Mouse (Mus musculus) ES-Bruce4 (cell line): ENCODE measurements around the gene Ano6. TPM values are rescaled to one million over a fixed set of nuclear protein-coding genes. Genes with fewer than 3 reads are reported as not detected.

Experiments
- H3K27ac ChIP-seq: 2 replicates; pipeline ENCODE4 v1.5.1; 2012; ENCODE audit warnings: low read length, inconsistent platforms; ENCODE audit not compliant: insufficient read depth
- H3K27me3 ChIP-seq: 2 replicates; pipeline ENCODE4 v1.6.1; 2012; ENCODE audit warnings: mild to moderate bottlenecking, low read length, inconsistent platforms; ENCODE audit not compliant: control insufficient read depth, poor library complexity, insufficient read depth, severe bottlenecking
- H3K36me3 ChIP-seq: 2 replicates; pipeline ENCODE4 v1.6.1; 2012; ENCODE audit warnings: inconsistent platforms, mild to moderate bottlenecking, low read length, moderate library complexity; ENCODE audit not compliant: control insufficient read depth, poor library complexity, insufficient read depth, severe bottlenecking
- H3K4me1 ChIP-seq: one replicate; pipeline ENCODE4 v1.8.1; 2011; ENCODE audit warnings: low read length; ENCODE audit not compliant: control insufficient read depth, insufficient read depth
- H3K4me3 ChIP-seq: 2 replicates; pipeline ENCODE4 v1.5.1; 2011; ENCODE audit warnings: low read depth, mild to moderate bottlenecking, low read length
- H3K9ac ChIP-seq: 2 replicates; pipeline ENCODE4 v1.6.1; 2012; ENCODE audit warnings: low read depth, mild to moderate bottlenecking, inconsistent platforms; ENCODE audit not compliant: poor library complexity, severe bottlenecking
- H3K9me3 ChIP-seq: replicated peaks from 2 replicates; pipeline ENCODE4 v1.6.1; 2012; ENCODE audit warnings: mild to moderate bottlenecking, low read length, inconsistent platforms; ENCODE audit not compliant: control insufficient read depth, poor library complexity, insufficient read depth, severe bottlenecking
- CTCF ChIP-seq: IDR thresholded peaks from one replicate; pipeline ENCODE4 v1.8.1; 2011; ENCODE audit warnings: low read depth, low read length
- EP300 ChIP-seq: IDR thresholded peaks from 2 replicates; pipeline ENCODE4 v1.6.1; 2011; ENCODE audit warnings: low read depth, low read length; ENCODE audit not compliant: insufficient read depth
- POLR2A ChIP-seq: IDR thresholded peaks from one replicate; pipeline ENCODE4 v1.8.1; 2011; ENCODE audit warnings: low read length; ENCODE audit not compliant: insufficient read depth
- polyA plus RNA-seq: library from polyadenylated mRNA; stranded (reverse); fragments of >200 nt; gene quantifications from 2 replicates; pipeline ENCODE4 v1.2.4, GENCODE M21; 2011; ENCODE audit warnings: low read depth; ENCODE audit not compliant: missing spikeins, insufficient read depth, insufficient read length

Gene Ano6
- polyA plus RNA-seq, 1 experiment, result 42.5 TPM

DNA sequence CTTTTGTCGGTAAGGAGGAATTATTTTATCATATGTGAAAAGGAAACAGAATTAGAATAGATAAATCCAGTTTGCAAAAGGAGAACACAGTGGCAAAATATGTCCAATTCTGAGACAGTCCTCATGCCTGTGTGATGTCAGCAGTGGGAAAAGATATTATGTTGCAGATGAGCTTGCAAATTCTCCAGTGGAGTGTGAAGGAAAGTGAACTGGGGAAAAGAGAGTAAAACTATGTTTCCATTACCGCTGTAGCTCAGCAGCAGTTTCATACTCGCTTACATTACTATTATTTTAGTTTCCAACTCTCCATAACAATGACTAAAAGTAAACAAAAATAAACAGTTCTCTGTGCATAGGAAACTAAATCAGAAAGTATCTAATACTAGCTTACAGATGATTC, 229.8 kb downstream of the Ano6 start:
- Histone ChIP-seq H3K27me3 (no peaks in the 10 kb centered on the region), H3K4me1 (no peaks in the 10 kb centered on the region), H3K36me3 (no peaks in the 10 kb centered on the region), H3K9ac (no peak overlapping the region), H3K27ac (no peak overlapping the region), H3K4me3 (no peak overlapping the region), H3K9me3 (0 out of 2 replicates have a peak, but pooled peaks cover 2% of the 10 kb centered on the region)
- TF ChIP-seq CTCF (no peak), POLR2A (no peak), EP300 (no peak)

DNA sequence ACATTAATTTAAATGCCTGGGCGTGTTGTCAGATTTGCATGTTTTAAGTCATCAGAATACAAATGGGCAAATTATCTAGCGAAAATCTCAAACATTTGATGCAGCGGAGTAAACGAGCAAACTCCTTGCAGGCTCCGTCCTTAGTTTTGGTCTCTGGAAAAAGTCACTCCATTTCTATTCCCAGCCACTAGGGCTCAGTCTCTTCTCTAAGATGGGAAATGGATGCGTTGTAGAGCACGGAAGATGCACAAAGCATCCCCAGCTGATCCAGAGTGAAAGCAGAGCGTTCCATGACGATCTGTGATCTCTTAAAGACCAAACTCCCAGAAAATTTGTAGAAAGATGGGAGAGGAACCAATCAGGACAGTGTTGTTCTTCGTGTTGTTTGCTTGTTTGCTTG, 230.9 kb downstream of the Ano6 start:
- TF ChIP-seq CTCF (no peak), EP300 (no peak), POLR2A (no peak)
- H3K4me3 ChIP-seq, result no peak overlapping the region
- H3K9me3 ChIP-seq, result 0 out of 2 replicates have a peak, but pooled peaks cover 1% of the 10 kb centered on the region
- no peaks in the 10 kb centered on the region for H3K36me3 ChIP-seq
- no peak overlapping the region for H3K9ac ChIP-seq
- no peak overlapping the region for H3K27ac ChIP-seq
- H3K4me1 ChIP-seq, result no peaks in the 10 kb centered on the region
- no peaks in the 10 kb centered on the region for H3K27me3 ChIP-seq

Other genes with a start within 250 kb of the Ano6 start
- gene Dbx2, start 134.9 kb upstream of the Ano6 start, polyA plus RNA-seq, result not detected in 2 replicates